Mouse (Mus musculus): Measurements from ENCODE around the gene Scn5a. TPM values are rescaled to one million over a fixed set of nuclear protein-coding genes. Genes with fewer than 3 reads are reported as not detected.

Gene Scn5a
- polyA plus RNA-seq, 2 experiments from 2014 or later = not detected

GRCm38 (mm10) chr9:119563617-119564016 lies 15.2 kb downstream of the Scn5a start:
- ATAC-seq = no peak

- ATAC-seq = no peak
Observed at GRCm38 (mm10) chr9:119562256-119562655, 16.6 kb downstream of the Scn5a start.

GRCm38 (mm10) chr9:119561746-119562145 lies 17.1 kb downstream of the Scn5a start:
- no peak for ATAC-seq

GRCm38 (mm10) chr9:119559537-119560276 lies 19.1 kb downstream of the Scn5a start:
- no peak for ATAC-seq

GRCm38 (mm10) chr9:119558119-119558854 lies 20.5 kb downstream of the Scn5a start:
- no peak for ATAC-seq

GRCm38 (mm10) chr9:119556043-119556442 lies 22.8 kb downstream of the Scn5a start:
- ATAC-seq = no peak

- ATAC-seq = no peak
Observed at GRCm38 (mm10) chr9:119547528-119547927, 31.3 kb downstream of the Scn5a start.

GRCm38 (mm10) chr9:119547128-119547527 lies 31.7 kb downstream of the Scn5a start:
- ATAC-seq = no peak

GRCm38 (mm10) chr9:119540726-119541125 lies 38.1 kb downstream of the Scn5a start:
- ATAC-seq = no peak

GRCm38 (mm10) chr9:119537823-119538222 lies 41.0 kb downstream of the Scn5a start:
- ATAC-seq = no peak

- ATAC-seq = no peak
Observed at GRCm38 (mm10) chr9:119531684-119532417, 47.0 kb downstream of the Scn5a start.

GRCm38 (mm10) chr9:119524511-119524910 lies 54.3 kb downstream of the Scn5a start:
- ATAC-seq = no peak

- no peak for ATAC-seq
Observed at GRCm38 (mm10) chr9:119523301-119523700, 55.5 kb downstream of the Scn5a start.

- no peak for ATAC-seq
Observed at GRCm38 (mm10) chr9:119519116-119519515, 59.7 kb downstream of the Scn5a start.

GRCm38 (mm10) chr9:119518177-119518576 lies 60.6 kb downstream of the Scn5a start:
- no peak for ATAC-seq

GRCm38 (mm10) chr9:119517467-119517866 lies 61.3 kb downstream of the Scn5a start:
- ATAC-seq = no peak

- no peak for ATAC-seq
Observed at GRCm38 (mm10) chr9:119516815-119517214, 62.0 kb downstream of the Scn5a start.

- no peak for ATAC-seq
Observed at GRCm38 (mm10) chr9:119515454-119515853, 63.4 kb downstream of the Scn5a start.

- ATAC-seq = no peak
Observed at GRCm38 (mm10) chr9:119514986-119515385, 63.8 kb downstream of the Scn5a start.

- ATAC-seq = no peak
Observed at GRCm38 (mm10) chr9:119513816-119514215, 65.0 kb downstream of the Scn5a start.

GRCm38 (mm10) chr9:119512993-119513392 lies 65.8 kb downstream of the Scn5a start:
- ATAC-seq = no peak

- no peak for ATAC-seq
Observed at GRCm38 (mm10) chr9:119510902-119511301, 67.9 kb downstream of the Scn5a start.

- no peak for ATAC-seq
Observed at GRCm38 (mm10) chr9:119504981-119505658, 73.7 kb downstream of the Scn5a start.
